3 mouse cellular contexts compared by ENCODE assay signal in the genomic region with DNA sequence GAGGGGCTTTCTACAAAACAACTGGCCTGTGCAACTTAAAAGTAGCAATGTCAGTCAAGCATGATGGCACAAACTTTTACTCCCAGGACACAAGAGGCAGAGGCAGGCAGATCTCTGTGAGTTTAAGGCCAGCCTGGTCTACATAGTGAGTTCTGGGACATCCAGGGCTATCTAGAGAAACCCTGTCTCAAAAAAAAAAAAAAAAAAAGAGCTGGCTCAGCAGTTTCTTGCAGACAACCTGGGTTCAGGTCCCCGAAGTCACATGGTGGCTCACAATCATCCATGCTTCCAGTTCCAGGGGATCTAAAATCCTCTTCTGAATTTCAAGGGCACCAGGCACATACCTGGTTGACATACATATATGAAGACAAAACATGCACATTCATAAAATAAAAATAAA.
TF ChIP-seq lines count a peak whose summit lies in the region.

No protein-coding gene starts in this region.

TF ChIP-seq in CH12.LX, 34 proteins besides CTCF, POLR2A, EP300 and RAD21:
- peak; percentile 90 for TF ChIP-seq MAFK (IDR thresholded peaks at IDR 0.05; ENCODE audit: insufficient replicate concordance, low read length)
- TF ChIP-seq GABPA (IDR thresholded peaks at IDR 0.05; ENCODE audit: insufficient replicate concordance, low read depth, low read length) = no peak

TF ChIP-seq in ES-E14, 5 proteins besides CTCF, POLR2A, EP300 and RAD21:
- TF ChIP-seq MAFK (IDR thresholded peaks at IDR 0.05; ENCODE audit: insufficient read depth, low read depth, low read length) (peak; percentile 88), HCFC1 (IDR thresholded peaks at IDR 0.05; ENCODE audit: borderline replicate concordance, insufficient read depth, low read length) (no peak)

TF ChIP-seq in MEL, 35 proteins besides CTCF, POLR2A, EP300 and RAD21:
- TF ChIP-seq MAZ (IDR thresholded peaks at IDR 0.05; ENCODE audit: low read depth, low read length) (no peak), ZNF384 (IDR thresholded peaks at IDR 0.05; ENCODE audit: low read depth, low read length) (peak; percentile 48; the same call in 1 of the 2 replicates), MXI1 (IDR thresholded peaks at IDR 0.05; ENCODE audit: low read depth, low read length) (no peak), GABPA (IDR thresholded peaks at IDR 0.05; ENCODE audit: low read depth, low read length) (no peak), MAFK (IDR thresholded peaks at IDR 0.05; ENCODE audit: borderline replicate concordance, low read depth, low read length) (peak; percentile 85), RCOR1 (IDR thresholded peaks at IDR 0.05; ENCODE audit: low read depth, low read length) (no peak)
